Mouse (Mus musculus) adrenal gland, adult 18-20 months (tissue): ENCODE results near the gene Dnm1l. TPM values are rescaled to one million over a fixed set of nuclear protein-coding genes. Genes with fewer than 3 reads are reported as not detected.
"Not testable (repeated sequence)": the region's sequence is repeated elsewhere in the genome, so short reads cannot be mapped to it uniquely, and the experiment has no call there.

ENCODE experiments used
- DNase-seq, 2 experiments: peaks; one replicate each; pipeline ENCODE4 v3.0.0; 2021 to 2022; ENCODE audit warnings: low spot score in 2 of 2
- long read RNA-seq, 2 experiments: library from polyadenylated mRNA; stranded (forward); transcript quantifications; one replicate each; pipeline ENCODE4 v2.0.0; 2021
- total RNA-seq, 2 experiments: library from RNA; stranded (reverse); gene quantifications; 1 replicate in 1 of 2; 2 replicates in 1 of 2; pipeline ENCODE4 v1.2.3; 2021

Gene Dnm1l
- total RNA-seq = 10 to 100 TPM; 82.1 to 82.8 TPM
- long read RNA-seq, experiment 1, transcript Dnm1l-201 (18 exons, 3,951 nt) = major isoform, 13 of 30 reads
- long read RNA-seq, experiment 1, partial matches to known transcripts = 2 of 30 reads
- long read RNA-seq, experiment 1, other reads (novel, unspliced or antisense) = 14 of 30 reads
- long read RNA-seq, experiment 2, transcript Dnm1l-201 (18 exons, 3,951 nt) = major isoform, 56 of 127 reads
- long read RNA-seq, experiment 2, partial matches to known transcripts = 23 of 127 reads
- long read RNA-seq, experiment 2, other reads (novel, unspliced or antisense) = 46 of 127 reads

GRCm38 (mm10) chr16:16358481-16359100 is at the start of gene Dnm1l:
Gene Dnm1l (minus strand): TSS chr16:16358959.
- DNase-seq = peak; percentile 91 to 92

GRCm38 (mm10) chr16:16367217-16367616 is 8.5 kb upstream of the Dnm1l start:
- DNase-seq = not testable (repeated sequence)

GRCm38 (mm10) chr16:16359101-16359482 is 333 bp upstream of the Dnm1l start:
- peak in 1 of 2 experiments; percentile 19 for DNase-seq

- DNase-seq = no peak
These were observed 851 bp downstream of the Dnm1l start for GRCm38 (mm10) chr16:16357908-16358307.

GRCm38 (mm10) chr16:16346420-16346819 is 12.3 kb downstream of the Dnm1l start:
- no peak for DNase-seq

- DNase-seq = no peak
These were observed 32.9 kb downstream of the Dnm1l start for GRCm38 (mm10) chr16:16325775-16326336.

GRCm38 (mm10) chr16:16311319-16311718 is 47.4 kb downstream of the Dnm1l start:
- no peak for DNase-seq

- DNase-seq = no peak
These were observed 54.9 kb downstream of the Dnm1l start for GRCm38 (mm10) chr16:16303888-16304287.

GRCm38 (mm10) chr16:16303138-16303827 is 55.5 kb downstream of the Dnm1l start:
- peak in 1 of 2 experiments; percentile 46 for DNase-seq

GRCm38 (mm10) chr16:16302369-16303137 is 56.2 kb downstream of the Dnm1l start, which contains the start of gene Yars2:
Gene Yars2 (plus strand): TSS chr16:16302965.
- DNase-seq = peak; percentile 89 to 90

GRCm38 (mm10) chr16:16273752-16274151 is 85.0 kb downstream of the Dnm1l start:
- DNase-seq = no peak

- no peak for DNase-seq
These were observed 85.8 kb downstream of the Dnm1l start for GRCm38 (mm10) chr16:16272978-16273377.

- no peak for DNase-seq
These were observed 96.3 kb downstream of the Dnm1l start for GRCm38 (mm10) chr16:16262436-16262835.

Other genes with a start within 250 kb of the Dnm1l start
- 10 to 100 TPM in 1 of 2 experiments, 1 to 10 TPM in 1; 4.0 to 10.9 TPM for gene Pkp2, start 145.6 kb downstream of the Dnm1l start, total RNA-seq
- gene Yars2, start 56.0 kb downstream of the Dnm1l start, total RNA-seq = 10 to 100 TPM; 31.1 to 35.7 TPM
- 10 to 100 TPM; 11.2 to 12.9 TPM for gene Fgd4, start 241.6 kb upstream of the Dnm1l start, total RNA-seq